Mouse (Mus musculus) thymus, adult 18-20 months (tissue): ENCODE measurements around the gene Dkkl1.

Source experiments
- DNase-seq, 2 experiments: peaks; one replicate each; pipeline ENCODE4 v3.0.0; 2022; ENCODE audit warnings: mixed read lengths in 2 of 2

The Dkkl1 gene

GRCm38 (mm10) chr7:45163735-45164490 lies 48.0 kb downstream of the Dkkl1 start, which contains the start of gene Slc17a7:
Gene Slc17a7, plus strand, starts transcription at chr7:45163949.
- DNase-seq, result no peak

GRCm38 (mm10) chr7:45162996-45163615 lies 48.8 kb downstream of the Dkkl1 start:
- DNase-seq, result no peak

GRCm38 (mm10) chr7:45162551-45162950 lies 49.4 kb downstream of the Dkkl1 start:
- no peak for DNase-seq

- DNase-seq, result peak; percentile 83 to 84
Observed at GRCm38 (mm10) chr7:45161612-45162473, 50.1 kb downstream of the Dkkl1 start.

GRCm38 (mm10) chr7:45160866-45161265 lies 51.1 kb downstream of the Dkkl1 start:
- DNase-seq, result no peak

- DNase-seq, result no peak
Observed at GRCm38 (mm10) chr7:45160316-45160800, 51.6 kb downstream of the Dkkl1 start.

- no peak for DNase-seq
Observed at GRCm38 (mm10) chr7:45158991-45159390, 53.0 kb downstream of the Dkkl1 start.
